Mouse (Mus musculus) lung, embryonic 16.5 days (tissue): ENCODE measurements around the gene Dusp12. TPM values are rescaled to one million over a fixed set of nuclear protein-coding genes. Genes with fewer than 3 reads are reported as not detected.

ENCODE experiments used
- ATAC-seq: fragments of 200-750 bp; cut with Nextera tagmentation; 2 replicates; pipeline ENCODE4 v1.8.0; 2017; ENCODE audit warnings: low read depth, mild to moderate bottlenecking, moderate library complexity
- H3K27ac ChIP-seq: fragments of 300-500 bp; sonication (generic); 2 replicates; pipeline ENCODE4 v1.5.1; 2014; ENCODE audit warnings: mild to moderate bottlenecking, control low read depth, low read length
- H3K27me3 ChIP-seq: fragments of 300-500 bp; sonication (generic); 2 replicates; pipeline ENCODE4 v1.6.1; 2014; ENCODE audit warnings: low read depth, low read length, mixed read lengths; ENCODE audit not compliant: control insufficient read depth, insufficient read depth
- H3K36me3 ChIP-seq: fragments of 300-500 bp; sonication (generic); 2 replicates; pipeline ENCODE4 v1.6.1; 2014; ENCODE audit warnings: low read length; ENCODE audit not compliant: control insufficient read depth, insufficient read depth
- H3K4me1 ChIP-seq: fragments of 300-500 bp; sonication (generic); replicated peaks from 2 replicates; pipeline ENCODE4 v1.6.1; 2014; ENCODE audit warnings: low read length, mixed read lengths; ENCODE audit not compliant: control insufficient read depth, insufficient read depth
- H3K4me2 ChIP-seq: fragments of 300-500 bp; sonication (generic); 2 replicates; pipeline ENCODE4 v1.6.1; 2014; ENCODE audit warnings: low read depth, low read length, control low read depth
- H3K4me3 ChIP-seq: fragments of 300-500 bp; sonication (generic); 2 replicates; pipeline ENCODE4 v1.5.1; 2014; ENCODE audit warnings: mild to moderate bottlenecking, low read length, control low read depth
- H3K9ac ChIP-seq: fragments of 300-500 bp; sonication (generic); 2 replicates; pipeline ENCODE4 v1.6.1; 2014; ENCODE audit warnings: low read length, control low read depth
- H3K9me3 ChIP-seq: fragments of 300-500 bp; sonication (generic); 2 replicates; pipeline ENCODE4 v1.6.1; 2016; ENCODE audit warnings: low read length; ENCODE audit not compliant: control insufficient read depth
- WGBS: fragments of 180-500 bp; shearing (Covaris S2); extraction: QIAGEN DNeasy Blood & Tissue Kit; methylation state at CpG from one replicate; pipeline ENCODE4 v1.1.7; 2014; 5-methylcytosine and 5-hydroxymethylcytosine counted together
- polyA plus RNA-seq: library from polyadenylated mRNA; unstranded; fragments of >200 nt; fragmentation: Nextera tagmentation; extraction: Ambion mirVana; gene quantifications from 2 replicates; pipeline ENCODE4 v1.2.1, GENCODE M21; 2015

Gene Dusp12
- polyA plus RNA-seq, 1 experiment from 2014 or later, result 29.2 TPM

DNA sequence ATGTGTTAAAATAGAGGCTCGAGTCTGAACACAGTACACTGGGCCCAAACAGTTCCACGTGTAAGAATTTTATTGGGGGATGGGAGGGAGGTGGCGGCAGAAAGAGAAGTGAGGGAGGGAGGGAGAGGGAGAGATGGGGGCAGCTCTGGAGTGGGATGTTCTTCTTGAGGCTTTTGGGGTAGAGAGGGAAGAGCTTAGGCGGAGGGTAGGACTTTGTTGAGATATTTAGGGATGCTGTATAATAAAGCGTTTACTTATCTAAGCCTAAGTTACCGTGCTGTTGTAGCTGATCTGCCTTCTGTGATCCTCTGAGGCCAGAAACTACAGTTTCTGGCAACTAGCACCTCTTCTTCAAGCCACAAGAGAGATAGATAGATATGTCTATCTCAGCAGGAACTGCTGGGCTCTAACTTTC is 711 bp upstream of the Dusp12 start:
- no peak overlapping the region for H3K4me3 ChIP-seq
- no peak overlapping the region for H3K4me2 ChIP-seq
- no peak overlapping the region for H3K9ac ChIP-seq
- H3K36me3 ChIP-seq, result peaks cover 2% of the 10 kb centered on the region; the same call in 1 of the 2 replicates
- no peak for ATAC-seq
- H3K27me3 ChIP-seq, result no peaks in the 10 kb centered on the region
- no peaks in the 10 kb centered on the region for H3K9me3 ChIP-seq
- 32% methylated on average over 6 of the region's 6 CpGs for WGBS
- H3K4me1 ChIP-seq, result peaks cover 6% of the 10 kb centered on the region
- no peak overlapping the region for H3K27ac ChIP-seq

DNA sequence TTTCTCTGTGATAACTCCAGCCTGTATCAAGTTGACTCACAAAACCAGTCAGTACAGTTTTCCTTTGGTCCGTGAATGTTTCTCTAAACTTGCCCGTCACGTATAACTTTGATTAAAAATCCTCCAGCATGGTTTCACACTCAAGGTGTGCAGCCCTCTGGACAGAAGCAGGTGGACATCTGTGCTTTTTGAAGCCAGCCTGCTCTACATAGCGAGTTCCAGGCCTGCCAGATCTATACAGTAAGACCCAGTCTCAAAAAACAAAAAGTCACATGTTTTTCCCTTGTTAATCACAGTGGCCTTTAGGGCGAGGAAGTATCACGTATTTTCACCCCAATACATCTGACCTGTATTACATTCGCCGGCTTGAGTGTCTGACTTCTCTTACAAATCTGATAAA is 950 bp downstream of the Dusp12 start:
- H3K4me1 ChIP-seq, result peaks cover 6% of the 10 kb centered on the region
- peak overlapping the region; percentile 92 for H3K4me2 ChIP-seq
- 8% methylated on average over 8 of the region's 8 CpGs for WGBS
- peak overlapping the region; percentile 98 for H3K4me3 ChIP-seq
- no peak overlapping the region for H3K27ac ChIP-seq
- no peaks in the 10 kb centered on the region for H3K27me3 ChIP-seq
- peak overlapping the region; percentile 96 for H3K9ac ChIP-seq
- no peaks in the 10 kb centered on the region for H3K9me3 ChIP-seq
- H3K36me3 ChIP-seq, result peaks cover 8% of the 10 kb centered on the region; the same call in 1 of the 2 replicates
- no peak for ATAC-seq

DNA sequence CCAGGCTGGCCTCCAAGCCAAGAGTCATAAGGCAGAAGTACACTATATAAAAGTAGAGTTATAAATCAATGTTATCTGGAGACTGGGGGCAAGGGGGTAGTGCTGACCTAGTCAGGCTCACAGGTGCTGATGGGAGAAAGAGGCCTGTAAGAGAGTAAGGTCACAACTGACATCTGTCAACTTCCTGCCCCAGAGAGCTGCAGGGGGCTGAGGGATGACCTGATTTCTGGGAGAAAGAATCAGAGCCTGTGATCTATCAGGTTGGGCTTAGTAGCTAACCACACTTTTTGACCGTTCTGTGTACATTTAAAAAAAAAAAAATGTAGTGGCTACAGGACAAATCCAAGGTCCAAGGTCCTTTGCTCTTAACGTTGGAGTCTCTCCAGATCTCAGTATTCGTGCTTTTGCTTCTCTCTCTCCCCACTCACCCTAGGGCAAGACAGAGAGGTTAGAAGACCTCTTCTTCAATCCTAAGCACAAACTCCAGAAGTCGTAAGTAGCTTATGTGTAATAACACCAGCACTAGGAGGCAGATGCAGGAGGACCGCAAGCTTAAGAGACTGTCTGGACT is 2.3 kb downstream of the Dusp12 start:
- Histone ChIP-seq H3K4me3 (no peak overlapping the region), H3K4me1 (peaks cover 6% of the 10 kb centered on the region), H3K4me2 (no peak overlapping the region), H3K9me3 (no peaks in the 10 kb centered on the region), H3K27me3 (no peaks in the 10 kb centered on the region), H3K9ac (no peak overlapping the region), H3K36me3 (peaks cover 11% of the 10 kb centered on the region; the same call in 1 of the 2 replicates), H3K27ac (no peak overlapping the region)
- no peak for ATAC-seq
- WGBS, result 67% methylated on average over 5 of the region's 5 CpGs

DNA sequence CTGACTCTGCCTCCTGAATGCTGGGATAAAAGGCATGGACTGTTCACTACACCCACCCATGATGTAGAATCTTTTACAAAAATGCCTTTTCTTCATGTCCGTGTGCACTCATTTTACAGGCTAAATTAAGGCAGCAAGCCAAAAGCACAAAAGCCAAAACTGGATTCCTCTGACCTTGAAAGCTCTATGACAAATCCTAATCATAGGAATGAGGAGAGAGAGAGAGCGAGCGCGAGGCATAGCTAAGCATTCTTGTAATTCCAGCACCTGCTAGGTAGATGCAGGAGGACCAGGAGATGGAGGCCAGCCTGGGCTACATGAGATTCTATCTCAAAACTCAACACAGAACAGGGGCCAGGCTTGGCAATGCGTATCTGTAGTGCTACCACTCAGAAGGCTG is 8.4 kb downstream of the Dusp12 start:
- H3K9me3 ChIP-seq, result no peaks in the 10 kb centered on the region
- H3K27ac ChIP-seq, result no peak overlapping the region
- no peaks in the 10 kb centered on the region for H3K4me1 ChIP-seq
- no peak overlapping the region for H3K4me3 ChIP-seq
- H3K36me3 ChIP-seq, result peaks cover 25% of the 10 kb centered on the region; the same call in 1 of the 2 replicates
- H3K9ac ChIP-seq, result no peak overlapping the region
- WGBS, result 86% methylated on average over 5 of the region's 5 CpGs
- no peak for ATAC-seq
- no peaks in the 10 kb centered on the region for H3K27me3 ChIP-seq
- no peak overlapping the region for H3K4me2 ChIP-seq

DNA sequence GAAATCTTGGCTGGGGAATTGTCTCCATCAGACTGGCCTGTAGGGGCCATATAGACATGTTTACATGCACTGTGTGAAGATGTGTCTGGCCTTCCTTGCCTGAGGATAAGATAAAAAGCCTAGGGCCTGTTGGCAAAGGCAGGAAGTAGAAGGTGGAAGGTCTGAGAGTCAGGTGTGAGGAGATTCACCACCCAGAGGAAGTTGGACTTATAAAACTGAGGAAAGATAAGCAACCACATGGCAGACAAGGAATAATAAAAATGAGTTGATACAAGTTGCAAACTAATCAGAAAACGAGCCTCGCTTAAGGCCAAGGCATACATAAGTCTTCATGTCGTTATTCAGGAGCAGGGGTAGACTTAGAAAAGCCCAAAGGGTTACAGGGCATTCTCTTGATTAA is 9.7 kb downstream of the Dusp12 start:
- H3K36me3 ChIP-seq, result peaks cover 23% of the 10 kb centered on the region; the same call in 1 of the 2 replicates
- WGBS, result 77% methylated on average over 3 of the region's 3 CpGs
- H3K4me1 ChIP-seq, result no peaks in the 10 kb centered on the region
- H3K9me3 ChIP-seq, result no peaks in the 10 kb centered on the region
- H3K4me2 ChIP-seq, result no peak overlapping the region
- H3K9ac ChIP-seq, result no peak overlapping the region
- no peak overlapping the region for H3K4me3 ChIP-seq
- H3K27me3 ChIP-seq, result no peaks in the 10 kb centered on the region
- no peak overlapping the region for H3K27ac ChIP-seq
- no peak for ATAC-seq

DNA sequence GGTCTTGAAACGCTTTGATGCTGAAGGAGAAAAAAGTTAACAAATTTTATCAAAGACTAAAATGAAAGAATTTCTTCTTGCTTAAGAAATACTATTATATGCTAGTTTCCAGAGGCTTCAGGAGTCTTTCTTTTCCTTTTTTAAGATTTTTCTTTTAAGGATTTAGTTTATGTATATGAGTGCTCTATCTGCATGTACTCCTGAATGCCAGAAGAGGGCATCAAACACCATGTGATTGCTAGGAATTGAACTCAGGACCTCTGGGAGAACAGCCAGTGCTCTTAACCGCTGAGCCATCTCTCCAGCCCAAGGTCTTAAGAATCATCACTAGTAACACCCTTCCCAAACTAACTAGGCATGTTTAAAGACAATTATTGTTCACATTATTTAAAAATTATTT is 13.4 kb downstream of the Dusp12 start:
- Histone ChIP-seq H3K9ac (no peak overlapping the region), H3K36me3 (peaks cover 14% of the 10 kb centered on the region; the same call in 1 of the 2 replicates), H3K4me2 (no peak overlapping the region), H3K27me3 (no peaks in the 10 kb centered on the region), H3K9me3 (no peaks in the 10 kb centered on the region), H3K4me1 (peaks cover 3% of the 10 kb centered on the region; the same call in 1 of the 2 replicates), H3K4me3 (no peak overlapping the region), H3K27ac (no peak overlapping the region)
- ATAC-seq, result no peak
- WGBS, result 90% methylated on average over 2 of the region's 2 CpGs

DNA sequence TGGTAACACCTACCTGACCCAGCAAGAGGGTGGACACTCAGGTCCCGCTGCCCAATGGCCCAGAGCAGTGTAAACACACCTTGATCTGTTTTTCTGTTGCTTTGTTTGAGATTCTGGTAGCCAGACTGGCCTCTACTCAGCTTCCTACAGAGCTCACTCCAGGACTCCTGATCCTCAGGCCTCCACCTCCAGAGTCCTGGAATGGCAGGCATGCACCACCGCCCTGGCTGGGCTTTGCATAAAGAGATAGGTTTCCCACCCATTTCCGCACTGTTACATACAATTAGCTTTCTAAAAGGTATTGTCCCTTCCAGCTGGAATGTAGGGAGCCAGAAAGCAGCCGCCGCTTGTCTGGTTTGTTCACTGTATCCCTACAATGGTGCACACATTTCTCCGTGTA is 13.9 kb downstream of the Dusp12 start:
- 86% methylated on average over 6 of the region's 6 CpGs for WGBS
- no peaks in the 10 kb centered on the region for H3K27me3 ChIP-seq
- no peak overlapping the region for H3K4me3 ChIP-seq
- no peak for ATAC-seq
- peaks cover 7% of the 10 kb centered on the region; the same call in 1 of the 2 replicates for H3K4me1 ChIP-seq
- H3K4me2 ChIP-seq, result no peak overlapping the region
- H3K9me3 ChIP-seq, result no peaks in the 10 kb centered on the region
- no peak overlapping the region for H3K27ac ChIP-seq
- no peak overlapping the region for H3K9ac ChIP-seq
- peaks cover 11% of the 10 kb centered on the region; the same call in 1 of the 2 replicates for H3K36me3 ChIP-seq

DNA sequence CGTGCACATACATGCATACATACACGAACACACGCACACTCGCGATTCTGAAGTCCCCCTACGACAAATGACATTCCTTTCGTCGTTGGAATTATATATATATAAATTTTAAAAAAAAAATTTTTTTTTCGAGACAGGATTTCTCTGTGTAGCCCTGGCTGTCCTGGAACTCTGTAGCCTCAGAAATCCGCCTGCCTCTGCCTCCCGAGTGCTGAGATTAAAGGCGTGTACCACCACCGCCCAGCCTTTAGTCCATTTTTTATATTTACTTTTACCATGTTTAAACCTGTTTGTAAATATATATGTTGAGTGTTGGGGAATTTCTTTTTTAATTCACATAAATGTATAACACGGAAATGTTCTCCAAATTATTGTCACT is 16.4 kb downstream of the Dusp12 start:
- H3K9ac ChIP-seq, result peak overlapping the region; percentile 71

DNA sequence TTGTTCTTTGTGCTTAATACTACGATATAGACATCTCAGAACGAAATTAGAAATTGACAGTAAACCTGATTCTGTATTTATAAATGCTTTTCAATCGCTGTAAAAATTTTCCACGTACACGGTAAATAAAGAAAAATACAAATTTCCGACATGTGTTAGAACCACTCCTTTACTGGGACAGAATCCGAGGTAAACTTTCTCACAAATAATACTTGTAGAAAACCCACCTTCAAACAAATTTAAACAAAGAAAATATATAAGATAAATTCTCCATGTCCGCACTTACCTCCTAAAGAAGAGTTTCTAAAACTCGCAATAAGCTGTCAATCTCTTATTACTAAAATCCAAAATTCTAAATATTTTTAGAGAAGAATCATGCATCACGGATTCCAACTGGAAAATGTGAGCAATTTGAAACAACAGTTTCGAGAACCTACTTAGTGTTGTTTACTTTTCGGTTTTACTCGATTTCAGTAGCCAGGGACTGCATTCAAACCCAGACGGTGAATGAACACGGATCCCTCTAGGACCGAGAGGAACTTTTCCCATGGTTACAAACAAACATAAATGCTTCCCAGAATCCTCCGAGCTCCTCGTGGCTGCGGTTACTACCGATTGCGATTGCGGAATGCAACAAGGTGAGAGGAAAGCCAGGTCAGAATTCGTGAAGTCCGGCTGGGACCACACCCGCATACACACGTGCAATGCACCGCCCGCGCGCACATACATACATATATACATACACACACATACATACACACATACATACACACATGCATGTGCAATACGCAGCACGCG is 17.0 kb downstream of the Dusp12 start:
- H3K9me3 ChIP-seq, result no peaks in the 10 kb centered on the region
- H3K4me3 ChIP-seq, result peak overlapping the region; percentile 92
- under 1% methylated on average over 33 of the region's 33 CpGs for WGBS
- peak overlapping the region; percentile 74; the same call in 1 of the 2 replicates for H3K27ac ChIP-seq
- peaks cover 4% of the 10 kb centered on the region; the same call in 1 of the 2 replicates for H3K36me3 ChIP-seq
- H3K27me3 ChIP-seq, result no peaks in the 10 kb centered on the region
- peak; percentile 89 for ATAC-seq
- H3K9ac ChIP-seq, result peak overlapping the region; percentile 90
- peaks cover 7% of the 10 kb centered on the region; the same call in 1 of the 2 replicates for H3K4me1 ChIP-seq
- peak overlapping the region; percentile 80 for H3K4me2 ChIP-seq

More for the DNA sequence above, 16.4 kb downstream of the Dusp12 start:
- no peaks in the 10 kb centered on the region for H3K9me3 ChIP-seq
- H3K36me3 ChIP-seq, result peaks cover 4% of the 10 kb centered on the region; the same call in 1 of the 2 replicates
- peak overlapping the region; percentile 80 for H3K4me2 ChIP-seq
- no peaks in the 10 kb centered on the region for H3K27me3 ChIP-seq
- peak overlapping the region; percentile 76 for H3K4me3 ChIP-seq
- no peak overlapping the region for H3K27ac ChIP-seq
- no peak; the same call in 1 of the 2 replicates for ATAC-seq
- peaks cover 7% of the 10 kb centered on the region; the same call in 1 of the 2 replicates for H3K4me1 ChIP-seq
- WGBS, result 15% methylated on average over 14 of the region's 14 CpGs
